ENCODE assay signal across 20 mouse cellular contexts in genomic region chr14:21096689-21097088, GRCm38 (mm10). TPM values are rescaled to one million over a fixed set of nuclear protein-coding genes. Genes with fewer than 3 reads are reported as not detected.
DNase-seq lines count a peak whose midpoint lies in the region; ATAC-seq and TF ChIP-seq lines count a peak whose summit lies in the region.
"Had no signal": no experiment of that assay in that cellular context is flagged by ENCODE, and none has a peak within 500 bp of the region (broad histone marks: within the 10 kb centered on the region; RNA-seq: fewer than 3 reads in every experiment).

No protein-coding gene starts in this region.

- H3K4me3 ChIP-seq in liver, adult 2 months (ENCODE audit: insufficient read depth, low read depth, low read length) = no peak overlapping the region
- no peak overlapping the region for H3K4me3 ChIP-seq in liver, embryonic 16.5 days (ENCODE audit: low read depth, low read length)
- H3K4me3 ChIP-seq: embryonic facial prominence, embryonic 15.5 days; forebrain, embryonic 10.5 days; gastrocnemius, adult 2 months; heart, embryonic 13.5 days; hindbrain, embryonic 15.5 days; limb, embryonic 12.5 days; lung, embryonic 15.5 days; midbrain, embryonic 13.5 days; neural tube, embryonic 12.5 days had no signal

- H3K27me3 ChIP-seq in liver, adult 2 months (ENCODE audit: control insufficient read depth, insufficient read depth, low read length) = no peaks in the 10 kb centered on the region
- no peaks in the 10 kb centered on the region for H3K27me3 ChIP-seq in liver, embryonic 16.5 days (ENCODE audit: control insufficient read depth, insufficient read depth, low read depth, low read length)
- H3K27me3 ChIP-seq: embryonic facial prominence, embryonic 15.5 days; heart, embryonic 13.5 days; hindbrain, embryonic 15.5 days; limb, embryonic 12.5 days; lung, embryonic 15.5 days; midbrain, embryonic 13.5 days; neural tube, embryonic 12.5 days had no signal

- TF ChIP-seq CTCF in liver, adult 2 months (IDR thresholded peaks at IDR 0.05; ENCODE audit: low read depth, low read length) = no peak

- 23% methylated on average over 4 of the region's 4 CpGs for WGBS in liver, adult 2 months
- WGBS in liver, embryonic 16.5 days (ENCODE audit: insufficient replicate concordance) = 63% methylated on average over 4 of the region's 4 CpGs

- no peak overlapping the region for H3K9ac ChIP-seq in liver, adult 2 months (ENCODE audit: low read depth, low read length)
- H3K9ac ChIP-seq in liver, embryonic 16.5 days (ENCODE audit: low read depth, low read length) = no peak overlapping the region
- H3K9ac ChIP-seq: embryonic facial prominence, embryonic 15.5 days; forebrain, postnatal 0 days; heart, embryonic 13.5 days; hindbrain, embryonic 15.5 days; limb, embryonic 12.5 days; lung, embryonic 15.5 days; midbrain, embryonic 13.5 days; neural tube, embryonic 12.5 days had no signal

- peaks cover 16% of the 10 kb centered on the region; the same call in 1 of the 2 replicates for H3K79me2 ChIP-seq in liver, adult 2 months (ENCODE audit: control insufficient read depth, insufficient read depth, low read length)

- H3K4me2 ChIP-seq in liver, embryonic 16.5 days (ENCODE audit: low read depth, low read length) = no peak overlapping the region
- H3K4me2 ChIP-seq: embryonic facial prominence, embryonic 15.5 days; heart, embryonic 13.5 days; hindbrain, embryonic 15.5 days; limb, embryonic 12.5 days; lung, embryonic 15.5 days; midbrain, embryonic 13.5 days; neural tube, embryonic 12.5 days had no signal

- DNase-seq in kidney, postnatal 14 days = peak; percentile 20
- DNase-seq in kidney, postnatal 10 days = no peak
- DNase-seq in liver, adult 2 months (ENCODE audit: extremely low read depth, low read depth, low spot score) = peak; percentile 100
- no peak for DNase-seq in left cerebral cortex, postnatal 14 days (ENCODE audit: low spot score in 2 of 2)
- no peak for DNase-seq in right cerebral cortex, postnatal 10 days (ENCODE audit: low spot score in 2 of 2)
- no peak for DNase-seq in gastrocnemius, adult 18-20 months (ENCODE audit: low spot score)
- DNase-seq: cerebellum, adult 18-20 months; cerebellum, postnatal 36 days; forebrain, postnatal 0 days; gastrocnemius, adult 2 months; kidney, adult 18-20 months had no signal

- H3K27ac ChIP-seq in liver, adult 2 months (replicated peaks; ENCODE audit: insufficient read depth, low read depth, low read length) = peak overlapping the region; percentile 92
- peak overlapping the region; percentile 54; the same call in 1 of the 2 replicates for H3K27ac ChIP-seq in liver, embryonic 16.5 days (ENCODE audit: low read length)
- H3K27ac ChIP-seq: embryonic facial prominence, embryonic 15.5 days; forebrain, embryonic 10.5 days; gastrocnemius, adult 2 months; heart, embryonic 13.5 days; hindbrain, embryonic 15.5 days; limb, embryonic 12.5 days; lung, embryonic 15.5 days; midbrain, embryonic 13.5 days; neural tube, embryonic 12.5 days had no signal

- no peak for TF ChIP-seq POLR2A in liver, adult 2 months (IDR thresholded peaks at IDR 0.05; ENCODE audit: extremely low read depth, insufficient read depth, low read length)

- H3K4me1 ChIP-seq in liver, adult 2 months (ENCODE audit: control insufficient read depth, insufficient read depth, low read length) = peaks cover 53% of the 10 kb centered on the region
- peaks cover 11% of the 10 kb centered on the region for H3K4me1 ChIP-seq in liver, embryonic 16.5 days (ENCODE audit: control insufficient read depth, low read depth, low read length)
- H3K4me1 ChIP-seq: hindbrain, embryonic 15.5 days; neural tube, embryonic 12.5 days had no signal

- H3K36me3 ChIP-seq in liver, adult 2 months (ENCODE audit: control insufficient read depth, insufficient read depth, low read length) = peaks cover 41% of the 10 kb centered on the region
- H3K36me3 ChIP-seq in liver, embryonic 16.5 days (ENCODE audit: control insufficient read depth, insufficient read depth) = peaks cover 7% of the 10 kb centered on the region
- H3K36me3 ChIP-seq: hindbrain, embryonic 15.5 days; neural tube, embryonic 12.5 days had no signal

- peak; percentile 90 for ATAC-seq in liver, embryonic 16.5 days (ENCODE audit: low read depth)
- ATAC-seq: forebrain, postnatal 0 days; midbrain, embryonic 13.5 days had no signal

- H3K9me3 ChIP-seq in liver, embryonic 16.5 days (replicated peaks; ENCODE audit: control insufficient read depth, low read length) = no peaks in the 10 kb centered on the region
- H3K9me3 ChIP-seq: embryonic facial prominence, embryonic 15.5 days; forebrain, embryonic 10.5 days; heart, embryonic 13.5 days; hindbrain, embryonic 15.5 days; limb, embryonic 12.5 days; lung, embryonic 15.5 days; midbrain, embryonic 13.5 days; neural tube, embryonic 12.5 days had no signal

- intact Hi-C loops in left cerebral cortex, postnatal 14 days (cut with DNase I) = no loop called here

RNA-seq across cellular contexts. Expression of gene Adk, which starts 44.3 kb away (rescaled TPM):
- total RNA-seq in liver, adult 2 months (2014; rRNA removed) = 877 and 924 TPM in 2 replicates
- 231 and 284 TPM in 2 replicates for polyA plus RNA-seq in liver, adult 2 months (2012; rRNA removed)
- 224 and 254 TPM in 2 replicates for polyA plus RNA-seq in liver, embryonic 16.5 days (2015; fragmentation: Nextera tagmentation; extraction: Ambion mirVana)
- 10 to 100 TPM; 69.5 to 77.7 TPM for total RNA-seq in left cerebral cortex, postnatal 14 days (2021)
- 100 to 1,000 TPM; 106 to 111 TPM for total RNA-seq in gastrocnemius, adult 18-20 months (2021)

RNA-seq across cellular contexts. Expression of gene Ap3m1, which starts 44.4 kb away (rescaled TPM):
- total RNA-seq in liver, adult 2 months (2014; rRNA removed) = 126 and 143 TPM in 2 replicates
- polyA plus RNA-seq in liver, adult 2 months (2012; rRNA removed) = 44.8 and 55.2 TPM in 2 replicates
- 31.6 and 33.4 TPM in 2 replicates for polyA plus RNA-seq in liver, embryonic 16.5 days (2015; fragmentation: Nextera tagmentation; extraction: Ambion mirVana)
- 10 to 100 TPM; 75.4 to 87.2 TPM for total RNA-seq in left cerebral cortex, postnatal 14 days (2021)
- total RNA-seq in gastrocnemius, adult 18-20 months (2021) = 10 to 100 TPM; 32.3 to 34.3 TPM

Comparison
In these comparisons a context has a peak if more than half of its experiments do, and no peak if none do; other contexts are left out.
1. DNase-seq: peak in kidney, postnatal 14 days (single experiment) and liver, adult 2 months (single experiment); none in kidney, postnatal 10 days (single experiment), left cerebral cortex, postnatal 14 days (0 of 2), right cerebral cortex, postnatal 10 days (0 of 2) and gastrocnemius, adult 18-20 months (single experiment).